Mouse (Mus musculus) layer of hippocampus, adult 9-10 months (tissue): ENCODE results near the gene Ifitm5.

Experiments used
- DNase-seq: peaks from one replicate; pipeline ENCODE4 v3.0.0; 2022; ENCODE audit warnings: low spot score

Gene Ifitm5

GRCm38 (mm10) chr7:140961416-140961815, 11.3 kb upstream of the Ifitm5 start:
- DNase-seq = no peak

DNA sequence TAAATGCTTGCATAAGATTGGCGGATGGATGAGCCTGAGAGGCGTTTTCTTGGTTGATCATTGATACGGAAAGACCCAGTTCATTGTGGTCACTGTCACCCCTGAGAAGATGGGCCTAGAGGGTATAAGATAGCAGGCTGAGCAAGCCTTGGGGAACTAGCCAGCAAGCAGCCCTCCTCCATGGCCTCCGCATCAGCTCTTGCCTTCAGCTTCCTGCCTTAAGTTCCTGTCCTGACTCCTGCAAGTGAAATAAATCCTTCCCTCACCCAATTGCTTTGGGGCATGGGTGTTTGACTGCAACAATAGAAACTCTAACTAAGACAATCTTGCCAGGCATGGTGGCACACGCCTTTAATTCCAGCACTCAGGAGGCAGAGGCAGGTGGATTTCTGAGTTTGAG, 9.9 kb upstream of the Ifitm5 start:
- no peak for DNase-seq

DNA sequence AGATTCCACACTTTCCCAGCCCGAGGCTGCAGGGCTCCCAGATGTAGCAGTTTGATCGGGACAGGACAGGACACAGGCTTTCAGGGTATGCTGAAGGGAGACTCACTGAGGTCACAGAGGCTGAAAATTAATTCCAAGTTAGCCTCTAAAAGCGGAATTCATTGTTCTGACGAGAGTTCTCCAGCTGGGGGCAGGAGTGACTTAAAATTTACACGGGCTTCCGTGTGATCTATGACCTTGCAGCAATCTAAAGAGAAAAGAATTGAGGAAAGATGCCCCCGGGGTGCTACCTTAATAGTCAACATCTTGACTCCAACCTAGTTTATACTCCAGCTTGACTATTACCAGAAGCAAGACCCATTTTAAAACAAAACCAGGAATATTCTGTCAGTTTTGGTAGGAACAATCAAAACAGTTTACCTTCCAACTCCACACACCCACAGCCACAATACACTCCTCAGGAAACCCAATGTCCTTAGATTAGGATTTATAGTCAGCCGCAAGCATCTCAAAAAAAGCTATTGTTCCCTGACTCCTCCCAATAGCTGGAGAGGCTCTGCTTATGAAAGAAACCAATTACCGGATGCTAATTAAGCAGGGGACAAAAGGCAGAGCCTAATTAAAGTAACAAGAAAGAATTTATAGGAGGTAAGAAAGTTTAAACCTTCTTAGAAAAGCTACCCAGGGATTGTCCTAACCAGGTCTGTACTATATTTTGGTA, 9.2 kb upstream of the Ifitm5 start:
- no peak for DNase-seq

DNA sequence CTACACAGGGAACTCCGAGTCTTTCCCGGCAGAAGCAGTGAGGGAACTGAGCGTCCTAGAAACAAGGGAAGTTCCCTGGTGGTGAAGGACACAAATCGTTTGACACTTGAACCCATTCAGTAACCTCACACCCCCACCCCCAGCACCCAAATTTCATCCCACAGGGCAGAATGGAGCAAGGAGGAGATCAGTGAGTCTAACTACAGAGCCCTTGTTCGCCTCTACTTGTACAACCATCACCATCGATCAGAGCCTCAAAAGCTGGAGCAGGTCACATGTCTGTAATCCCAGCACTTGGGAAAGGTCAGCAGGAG, 6.4 kb upstream of the Ifitm5 start:
- DNase-seq = no peak

DNA sequence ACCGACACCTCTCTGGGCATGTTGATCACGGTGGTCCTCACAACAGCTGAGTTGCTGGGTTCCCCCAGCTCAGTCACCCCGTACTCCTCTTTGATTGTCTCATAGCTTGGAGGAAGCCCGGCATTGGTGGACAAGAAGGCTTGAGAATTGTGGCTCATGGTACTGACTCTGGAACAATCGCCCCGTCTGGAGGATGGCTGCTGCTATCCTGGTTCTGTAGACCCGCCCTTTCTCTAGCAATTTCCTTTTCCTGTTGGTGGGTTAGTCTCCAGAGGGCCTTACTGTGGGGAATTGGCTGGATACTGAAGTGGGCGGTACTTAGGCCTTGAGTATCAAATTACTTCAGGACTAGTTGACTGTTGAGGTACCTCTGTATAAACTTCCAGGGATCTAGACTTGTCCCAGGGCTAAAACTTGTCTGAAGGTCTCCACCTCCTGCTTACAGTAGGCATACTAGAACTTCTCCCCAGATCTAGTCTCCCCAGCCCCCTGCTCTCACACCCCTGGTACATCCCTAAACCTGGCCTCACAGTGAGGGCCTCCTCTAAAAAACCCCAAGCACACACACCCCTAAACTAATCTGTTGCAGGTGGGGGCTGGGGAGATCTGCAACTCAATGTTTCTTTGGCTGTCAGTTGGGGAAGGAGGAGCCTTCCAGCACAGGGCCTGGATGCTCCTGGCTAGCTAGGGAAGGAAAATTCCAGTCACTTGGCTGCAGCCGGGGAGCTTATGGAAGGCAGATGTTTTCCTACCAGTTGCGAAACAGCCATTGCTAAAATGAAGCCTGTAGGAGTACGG, 5.9 kb upstream of the Ifitm5 start, which contains the start of the genes Gm45717 and Ifitm2:
TSS of gene Gm45717 (minus strand) at position 180 of the 798 bp plus-strand sequence.
TSS of gene Ifitm2 (minus strand) at position 230 of the 798 bp plus-strand sequence.
- no peak for DNase-seq

- no peak for DNase-seq
Observed at GRCm38 (mm10) chr7:140955342-140955741, 5.3 kb upstream of the Ifitm5 start.

GRCm38 (mm10) chr7:140954733-140955071, 4.6 kb upstream of the Ifitm5 start:
- no peak for DNase-seq

DNA sequence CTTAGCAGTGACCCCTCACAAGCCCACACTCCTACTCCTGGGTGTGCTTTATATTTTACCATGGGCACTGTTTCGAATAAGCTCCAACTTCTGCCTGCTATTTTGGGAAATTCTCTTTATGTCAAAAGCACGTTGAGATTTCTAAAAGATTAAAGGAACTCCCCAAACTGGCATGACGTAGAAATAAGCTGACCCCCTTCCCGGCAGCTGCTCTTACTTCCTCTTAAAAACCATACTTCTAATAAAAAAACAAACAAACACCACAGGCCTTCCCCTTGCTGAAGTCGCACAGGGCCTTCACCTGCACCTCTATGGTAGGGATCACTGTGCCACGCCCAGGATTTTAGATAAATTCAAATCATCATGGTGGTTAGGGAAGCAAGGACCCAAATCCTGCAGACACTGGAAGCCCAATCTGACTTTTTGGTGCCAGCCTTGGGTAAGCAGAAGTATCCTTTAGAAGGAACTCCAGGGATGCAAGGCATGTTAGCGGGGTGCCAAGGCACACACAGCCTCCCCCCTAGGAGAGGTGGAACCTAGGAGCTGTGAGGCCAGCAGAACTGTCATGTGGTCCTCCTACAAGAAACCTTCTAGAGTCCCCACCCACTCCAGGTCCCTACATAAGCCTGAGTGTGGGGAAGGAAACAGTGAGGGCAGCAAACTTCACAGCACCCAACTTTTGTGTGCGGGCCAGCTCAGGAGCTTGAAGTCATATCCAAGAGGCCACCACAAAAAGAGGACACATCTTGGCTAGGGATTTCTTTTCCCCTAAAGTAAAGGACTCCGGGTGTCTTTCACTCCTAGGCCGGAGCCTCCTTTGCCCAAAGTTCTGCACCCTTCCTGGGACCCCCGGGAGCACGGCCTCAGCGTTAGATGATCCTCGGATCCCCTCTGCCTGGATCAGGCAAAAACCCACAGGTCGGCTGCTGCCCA, 4.0 kb upstream of the Ifitm5 start:
- DNase-seq = no peak

DNA sequence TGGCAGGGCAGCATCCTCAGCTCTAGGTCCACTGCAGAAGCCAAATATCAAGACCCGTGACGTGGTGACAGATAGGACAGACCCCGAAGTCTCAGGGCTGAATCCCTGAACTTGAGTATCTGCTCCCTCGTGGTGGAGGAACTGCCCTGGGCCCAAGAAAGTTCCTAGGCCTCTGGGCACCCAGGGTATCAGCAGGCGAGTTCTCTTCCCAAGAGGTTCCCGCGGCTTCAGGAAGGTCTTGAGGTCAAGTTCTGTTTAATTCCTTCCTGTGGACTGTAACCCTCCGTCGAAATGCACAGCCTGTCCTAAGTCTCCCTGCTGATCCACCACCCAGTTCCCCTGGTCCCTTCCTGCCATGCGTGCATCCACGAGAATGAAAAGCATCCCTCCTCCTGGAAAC, 3.0 kb upstream of the Ifitm5 start:
- no peak for DNase-seq

DNA sequence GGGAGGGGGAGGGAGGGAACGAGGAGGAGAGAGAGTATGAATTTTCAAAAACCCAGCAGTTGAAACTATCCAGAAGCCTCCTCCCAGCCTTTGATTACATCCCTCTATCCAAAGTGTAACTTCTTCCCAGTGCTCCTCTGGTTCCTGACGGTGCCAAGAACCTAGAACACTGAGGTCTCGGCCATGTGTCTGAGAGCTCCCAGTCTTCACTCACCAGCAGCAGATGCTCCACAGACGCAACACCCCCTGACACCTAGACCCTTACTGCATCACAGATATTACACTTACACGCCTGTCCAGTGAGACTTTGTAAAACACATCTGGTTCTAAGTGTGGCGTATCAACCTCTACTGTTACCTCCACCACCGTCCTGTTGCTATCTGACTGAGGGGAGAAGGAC, 2.4 kb upstream of the Ifitm5 start:
- no peak for DNase-seq

DNA sequence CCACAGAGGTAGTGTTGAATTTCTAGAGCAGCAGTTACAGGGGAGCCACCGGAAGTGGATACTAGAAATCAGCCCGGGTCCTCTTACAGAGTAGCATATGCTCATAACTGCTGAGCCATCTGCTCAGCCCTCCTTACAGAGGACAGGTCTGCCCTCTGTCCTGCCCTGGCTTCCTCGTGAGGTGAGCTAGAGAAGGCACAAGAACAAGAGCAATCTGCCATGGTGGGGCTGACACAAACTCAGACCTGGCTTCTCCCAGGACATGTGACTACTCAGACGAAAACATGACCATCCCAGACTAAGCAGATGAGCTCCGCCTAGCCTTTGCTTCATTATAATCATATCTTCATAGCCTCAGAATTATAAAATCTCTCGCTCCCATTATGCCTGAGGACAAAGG, 1.7 kb upstream of the Ifitm5 start:
- DNase-seq = no peak

DNA sequence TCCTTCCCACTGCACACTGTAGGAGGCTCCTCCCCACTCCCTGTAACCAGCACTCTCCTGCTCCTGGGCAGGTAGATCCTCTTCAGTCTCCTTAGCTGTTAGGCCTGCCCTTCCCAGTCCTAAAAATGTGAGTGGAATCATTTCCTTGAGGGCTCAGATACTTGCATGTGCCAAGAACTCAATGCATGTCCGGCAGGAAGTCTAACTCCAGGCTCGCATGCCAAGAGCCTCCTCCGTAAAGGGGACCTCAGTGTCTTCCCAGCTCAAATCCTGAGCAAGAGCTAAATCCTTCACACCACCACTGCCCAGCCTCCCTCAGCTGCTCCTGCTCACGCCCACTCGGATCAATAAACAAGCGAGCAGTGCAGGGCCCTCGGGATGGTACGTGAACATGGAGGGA, 960 bp upstream of the Ifitm5 start:
- DNase-seq = no peak

- DNase-seq = no peak
Observed at GRCm38 (mm10) chr7:140949255-140949654, 836 bp downstream of the Ifitm5 start.

GRCm38 (mm10) chr7:140948161-140948560, 1.9 kb downstream of the Ifitm5 start:
- DNase-seq = no peak

GRCm38 (mm10) chr7:140946980-140947379, 3.1 kb downstream of the Ifitm5 start:
- no peak for DNase-seq

DNA sequence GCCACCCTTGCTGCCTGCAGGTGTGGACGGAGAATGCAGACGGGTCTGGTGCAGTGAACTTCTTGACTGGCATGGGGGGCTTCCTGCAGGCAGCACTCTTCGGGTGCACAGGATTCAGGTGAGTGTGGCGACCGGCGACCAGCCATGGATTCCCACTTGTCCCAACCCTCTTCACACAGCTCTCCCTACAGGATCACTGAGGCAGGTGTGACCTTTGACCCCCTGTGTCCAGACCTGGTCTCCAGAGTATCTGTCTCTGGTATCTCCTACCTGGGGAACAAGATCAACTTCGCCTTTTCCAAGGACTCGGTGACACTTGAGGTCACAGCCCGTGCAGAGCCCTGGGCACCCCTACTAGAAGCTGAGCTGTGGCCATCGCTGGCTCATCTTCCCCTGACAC, 3.8 kb downstream of the Ifitm5 start:
- no peak for DNase-seq

DNA sequence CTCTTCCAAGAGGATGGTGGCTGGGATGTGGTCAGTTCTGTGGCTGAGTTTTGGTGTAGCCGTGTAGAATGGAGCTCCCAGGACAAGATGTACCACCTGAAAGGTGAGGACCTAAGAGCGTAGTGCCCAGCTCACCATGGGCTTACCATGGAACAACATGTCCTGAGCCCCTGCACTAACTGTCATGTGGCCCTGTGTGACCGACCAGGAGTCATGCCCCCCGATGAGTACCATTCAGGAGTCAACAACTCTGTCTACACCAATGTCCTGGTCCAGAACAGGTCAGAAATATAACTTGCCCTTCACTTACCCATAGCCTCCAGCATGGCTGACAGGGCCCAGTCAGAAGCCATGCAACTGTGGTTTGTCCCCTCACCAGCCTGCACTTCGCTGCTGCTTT, 4.8 kb downstream of the Ifitm5 start:
- no peak for DNase-seq

DNA sequence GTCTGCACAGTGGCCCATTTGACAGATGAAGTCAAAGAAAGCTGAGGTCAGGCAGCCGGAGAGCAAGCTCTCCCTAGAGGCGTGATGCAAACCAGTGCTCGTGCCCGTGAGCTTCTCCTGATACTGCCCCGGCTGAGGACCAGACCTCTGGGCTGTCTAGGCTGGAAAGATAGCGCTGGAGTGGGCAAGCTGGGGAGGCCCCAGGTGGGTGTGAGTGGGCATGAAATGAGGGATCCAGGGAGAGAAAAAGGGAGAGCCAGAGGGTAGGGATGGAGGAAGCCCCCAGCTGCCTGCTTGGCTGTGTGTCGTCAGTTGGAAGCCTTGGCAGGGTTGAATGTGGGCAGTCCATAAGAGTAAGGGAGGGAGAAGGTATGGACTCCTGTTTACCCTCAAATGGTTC, 5.9 kb downstream of the Ifitm5 start:
- DNase-seq = no peak

DNA sequence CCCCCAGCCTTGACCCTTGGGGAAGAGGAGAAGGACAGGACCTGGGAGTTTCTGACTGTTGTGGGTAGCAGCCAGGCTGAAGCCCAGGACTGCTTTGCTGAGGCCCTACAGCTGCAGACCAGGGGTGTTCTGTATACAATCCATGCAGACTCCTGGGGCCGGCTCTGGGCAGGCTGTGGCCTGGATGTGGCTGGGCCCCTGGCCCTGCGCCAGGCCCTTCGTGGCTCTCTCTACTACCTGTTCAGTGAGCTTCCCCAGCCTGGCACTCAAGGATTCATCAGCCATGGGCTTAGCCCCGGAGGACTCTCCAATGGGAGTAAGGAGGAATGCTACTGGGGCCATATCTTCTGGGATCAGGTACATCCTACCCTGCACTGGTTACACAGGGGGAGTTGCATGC, 6.7 kb downstream of the Ifitm5 start:
- no peak for DNase-seq

DNA sequence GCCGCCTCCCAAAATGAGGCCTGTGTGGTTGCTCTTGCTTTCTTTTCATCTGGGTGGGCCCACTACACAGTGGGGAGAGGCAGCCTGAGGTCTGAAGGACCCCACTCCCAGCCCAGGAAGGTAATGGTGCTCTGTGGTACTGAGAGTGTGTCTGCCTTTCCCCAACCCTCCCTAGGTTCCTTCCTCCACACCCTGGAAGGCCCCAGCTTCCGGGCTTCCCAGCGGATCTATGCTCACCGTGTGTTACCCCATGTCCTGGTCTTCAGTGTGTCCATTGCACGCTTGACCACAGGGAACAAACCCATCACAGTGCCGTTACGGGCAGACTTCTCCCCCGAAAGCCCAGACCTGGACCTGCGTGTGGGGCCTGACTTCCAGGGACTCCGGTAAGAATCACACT, 7.3 kb downstream of the Ifitm5 start:
- no peak for DNase-seq

GRCm38 (mm10) chr7:140942341-140942740, 7.8 kb downstream of the Ifitm5 start:
- no peak for DNase-seq

DNA sequence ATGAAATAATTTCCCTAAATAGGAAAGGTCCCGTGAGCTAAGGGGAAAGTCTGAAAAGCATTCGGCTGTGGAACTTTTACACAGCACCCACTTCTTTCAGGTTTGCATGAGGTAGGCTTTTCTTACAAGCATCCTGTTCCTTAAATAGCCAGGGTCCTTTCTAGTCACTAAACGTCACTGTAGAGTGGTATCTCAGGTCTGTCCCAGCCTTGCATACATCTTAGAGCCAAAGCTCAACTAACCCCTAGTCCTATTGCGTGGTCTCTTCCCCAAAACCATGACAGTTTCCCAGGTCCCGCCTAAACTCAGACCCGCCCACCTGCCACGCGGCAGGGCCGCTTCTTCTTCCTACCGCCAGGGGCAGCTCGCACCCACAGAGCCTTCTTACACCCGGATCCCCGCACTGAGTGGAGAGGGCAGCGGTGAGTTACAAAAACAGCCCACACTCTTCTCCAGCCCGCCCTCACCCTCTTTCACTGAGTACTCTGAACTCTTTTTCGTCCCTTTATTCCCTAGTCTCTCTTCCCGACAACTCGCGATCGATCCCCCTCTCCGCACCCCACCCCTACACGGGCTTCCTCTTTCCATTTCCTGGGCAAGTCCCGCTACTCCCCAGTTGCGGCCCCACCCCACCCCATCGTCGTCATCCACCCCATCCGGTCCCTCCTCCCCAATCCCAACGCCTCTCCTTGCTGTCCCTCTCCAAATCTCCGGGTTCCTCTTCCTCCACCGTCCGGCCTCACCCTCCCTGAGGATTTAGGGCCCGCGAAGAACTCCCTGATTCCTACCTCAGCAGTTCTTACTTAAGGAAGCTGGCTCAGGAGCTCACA, 8.7 kb downstream of the Ifitm5 start, which contains the start of gene Pgghg:
TSS of gene Pgghg (plus strand) at position 170 of the 830 bp plus-strand sequence.
- DNase-seq = no peak
